Mouse (Mus musculus) megakaryocyte-erythroid progenitor cell, adult 5-6 weeks (primary cell): ENCODE measurements at regions not wholly inside any gene's neighbourhood (a gene's known extent, or its start where the extent isn't known, plus 50 kb on each side); places are given as distances from the start of the nearest gene placed in this dataset.

Experiments used
- ATAC-seq: replicated peaks from 2 replicates; pipeline ENCODE4 v1.8.0; 2016; ENCODE audit warnings: mild to moderate bottlenecking, inconsistent platforms; ENCODE audit not compliant: severe bottlenecking, poor library complexity, low FRiP score, low TSS enrichment

GRCm38 (mm10) chr8:107699759-107700158, 111.5 kb upstream of the Psmd7 start:
- no peak for ATAC-seq

DNA sequence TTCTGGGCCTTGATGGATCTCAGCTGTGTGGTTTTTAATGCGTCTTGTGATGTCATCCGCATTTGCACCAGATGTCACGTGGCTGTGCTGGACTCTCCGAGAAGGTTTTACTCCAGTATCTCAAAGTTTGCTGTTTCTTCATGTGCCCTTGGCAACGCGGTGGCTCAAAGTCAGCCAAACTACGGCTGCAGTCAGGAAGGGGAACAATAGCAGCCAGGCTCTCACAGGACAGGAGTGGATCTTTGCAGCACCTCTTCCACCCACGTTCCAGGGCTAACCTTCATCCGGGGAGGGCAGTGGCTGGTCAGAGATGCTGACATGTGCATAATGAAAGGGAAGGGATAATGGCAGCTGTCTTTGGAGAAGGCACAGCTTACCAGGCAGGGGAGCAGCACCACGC, 127.6 kb upstream of the Psmd7 start:
- ATAC-seq, result no peak

- ATAC-seq, result no peak
These were observed 129.6 kb upstream of the Psmd7 start for GRCm38 (mm10) chr8:107717856-107718255.

GRCm38 (mm10) chr8:107719656-107720055, 131.4 kb upstream of the Psmd7 start:
- no peak for ATAC-seq

- ATAC-seq, result no peak
These were observed 138.5 kb upstream of the Psmd7 start for GRCm38 (mm10) chr8:107726716-107727115.

DNA sequence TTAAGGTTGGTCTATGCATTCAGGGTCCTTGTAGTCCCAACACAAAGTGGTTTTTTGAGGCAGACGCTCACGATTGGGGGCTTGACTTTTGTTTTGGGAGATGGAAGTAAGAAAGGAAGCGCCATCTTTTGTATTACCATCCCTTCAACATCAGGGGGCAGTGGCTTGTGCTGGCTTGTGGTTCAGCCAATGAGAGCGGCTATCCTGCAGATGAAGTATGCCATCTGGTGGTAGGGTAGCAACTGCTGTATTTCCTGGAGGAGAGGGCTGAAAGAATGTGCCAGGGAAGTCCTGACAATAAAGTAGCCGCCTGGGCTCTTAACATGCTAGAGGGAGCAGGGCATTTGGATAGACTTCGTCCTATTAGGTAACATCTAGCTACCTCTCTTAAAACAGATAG, 139.0 kb upstream of the Psmd7 start:
- ATAC-seq, result no peak

- ATAC-seq, result no peak
These were observed 150.8 kb upstream of the Psmd7 start for GRCm38 (mm10) chr8:107739091-107739490.

GRCm38 (mm10) chr8:107757083-107757482, 168.8 kb upstream of the Psmd7 start:
- no peak for ATAC-seq

- no peak for ATAC-seq
These were observed 170.4 kb upstream of the Psmd7 start for GRCm38 (mm10) chr8:107758637-107759036.

- no peak for ATAC-seq
These were observed 165.5 kb upstream of the Zfhx3 start for GRCm38 (mm10) chr8:107776906-107777305.

DNA sequence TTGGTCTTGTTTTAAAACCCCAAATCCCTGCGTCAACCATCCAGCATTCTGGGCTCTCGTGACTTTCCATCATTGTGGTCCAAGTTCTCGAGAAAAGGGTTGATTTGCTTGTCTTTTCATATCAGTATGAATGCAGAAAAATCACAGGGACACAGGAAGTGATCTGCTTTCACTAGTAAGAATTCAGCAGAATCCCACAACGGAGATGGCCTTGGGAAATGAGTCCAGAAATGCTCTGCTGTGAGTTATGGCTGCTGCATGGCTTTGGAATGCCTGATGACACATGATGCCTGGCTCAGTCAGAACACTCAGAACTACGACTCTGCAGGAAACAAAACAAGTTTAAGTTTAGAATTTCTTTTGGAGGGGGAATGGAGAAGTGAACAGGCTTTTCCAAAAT, 156.7 kb upstream of the Zfhx3 start:
- ATAC-seq, result no peak

DNA sequence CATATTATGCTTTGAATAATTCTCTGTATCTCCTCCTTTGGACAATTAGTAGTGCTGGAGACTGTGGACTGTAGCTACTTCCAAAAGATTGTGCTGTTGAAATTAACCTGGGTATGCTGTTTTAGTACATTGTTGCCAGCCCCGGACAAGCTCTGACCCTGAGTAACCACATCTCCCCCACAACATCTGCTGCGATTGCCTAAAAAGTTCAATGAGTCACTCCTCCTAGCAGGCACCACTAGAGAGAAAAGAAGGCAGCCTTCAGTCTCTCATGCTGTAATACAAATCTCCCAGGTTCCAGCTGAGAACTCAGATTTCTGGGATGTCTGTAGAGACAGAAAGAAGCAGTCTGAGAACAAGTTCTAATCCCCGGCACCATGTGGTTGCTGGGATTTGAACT, 150.2 kb upstream of the Zfhx3 start:
- ATAC-seq, result no peak

- no peak for ATAC-seq
These were observed 127.5 kb upstream of the Zfhx3 start for GRCm38 (mm10) chr8:107814931-107815330.

- ATAC-seq, result no peak
These were observed 126.7 kb upstream of the Zfhx3 start for GRCm38 (mm10) chr8:107815775-107816174.

- no peak for ATAC-seq
These were observed 124.6 kb upstream of the Zfhx3 start for GRCm38 (mm10) chr8:107817796-107818195.

DNA sequence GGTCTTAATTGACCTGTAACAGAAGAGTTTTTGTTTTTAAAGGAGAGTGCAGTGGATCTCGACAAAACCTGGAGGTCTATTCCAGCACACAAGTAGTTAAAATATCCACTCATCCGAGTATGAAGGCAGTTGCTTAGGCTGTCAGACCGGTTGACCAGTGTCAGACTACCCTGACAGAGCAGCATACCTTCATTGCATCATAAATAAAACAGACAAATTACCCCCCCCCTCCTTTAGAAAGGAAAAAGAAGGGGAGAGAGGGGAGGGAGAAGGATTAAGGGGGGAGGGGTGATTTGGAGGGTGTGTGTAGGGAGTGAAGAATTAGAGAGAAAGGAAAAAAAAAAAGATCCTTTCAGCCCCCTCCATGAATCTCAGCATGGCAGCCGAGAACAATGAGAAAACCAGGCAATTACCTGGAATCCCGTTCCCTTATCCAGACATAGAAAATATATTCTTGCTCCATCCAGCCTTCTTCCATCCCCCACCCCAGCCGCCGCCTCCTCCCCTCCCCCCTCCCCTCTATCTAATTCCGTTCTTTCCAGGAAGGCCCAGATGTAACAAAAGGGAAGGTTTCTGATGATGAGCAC, 122.2 kb upstream of the Zfhx3 start:
- no peak for ATAC-seq

GRCm38 (mm10) chr8:107821522-107821921, 120.9 kb upstream of the Zfhx3 start:
- no peak for ATAC-seq

- ATAC-seq, result no peak
These were observed 118.3 kb upstream of the Zfhx3 start for GRCm38 (mm10) chr8:107824096-107824495.

DNA sequence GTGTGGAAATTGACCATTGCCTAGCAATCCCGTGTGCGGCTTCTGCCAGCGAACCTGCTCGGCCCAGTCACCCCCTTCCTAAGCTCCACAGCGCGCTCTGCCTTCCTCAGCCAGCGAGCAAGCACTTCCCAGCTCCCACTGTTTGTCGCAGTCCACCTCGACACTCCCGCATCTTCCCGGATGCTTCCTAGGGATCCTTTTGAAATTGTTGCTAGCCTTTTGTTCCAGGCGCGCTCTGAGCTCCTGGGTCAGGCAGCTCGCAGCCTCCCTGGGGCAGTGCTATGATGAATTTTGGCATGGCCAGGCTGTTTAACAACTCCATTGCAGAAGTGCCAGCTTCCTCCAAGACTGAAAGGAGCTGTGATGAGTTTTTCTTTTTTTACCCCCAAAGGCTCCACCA, 117.8 kb upstream of the Zfhx3 start:
- ATAC-seq, result no peak

- no peak for ATAC-seq
These were observed 114.8 kb upstream of the Zfhx3 start for GRCm38 (mm10) chr8:107827500-107828125.

GRCm38 (mm10) chr8:107828541-107828940, 113.9 kb upstream of the Zfhx3 start:
- ATAC-seq, result no peak

DNA sequence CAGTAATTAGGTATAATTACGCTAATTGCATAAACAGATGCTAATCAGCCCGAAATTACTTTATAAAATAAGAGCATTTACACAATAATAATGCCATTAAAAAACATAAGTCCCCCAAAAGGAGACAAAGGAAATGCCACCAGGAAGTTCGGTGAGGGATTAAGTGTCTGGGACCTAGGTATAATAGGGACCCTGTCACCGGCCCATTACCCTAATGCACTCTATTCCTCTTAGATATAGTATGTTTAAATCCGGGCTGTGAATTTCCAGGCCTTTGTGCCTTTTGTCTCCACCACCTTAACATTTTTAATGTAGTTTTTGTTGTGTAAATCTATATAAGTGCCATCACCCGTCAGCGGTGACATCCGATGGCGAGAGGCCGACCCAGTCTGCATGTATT, 109.0 kb upstream of the Zfhx3 start:
- no peak for ATAC-seq
